Mouse (Mus musculus) thymus, adult 18-20 months (tissue): ENCODE measurements around the gene Epas1.
A peak's percentile ranks its signal among the peaks of the same experiment; 100 is the strongest.

ENCODE experiments used
- DNase-seq, 2 experiments: peaks; one replicate each; pipeline ENCODE4 v3.0.0; 2022; ENCODE audit warnings: mixed read lengths in 2 of 2

The Epas1 gene

DNA sequence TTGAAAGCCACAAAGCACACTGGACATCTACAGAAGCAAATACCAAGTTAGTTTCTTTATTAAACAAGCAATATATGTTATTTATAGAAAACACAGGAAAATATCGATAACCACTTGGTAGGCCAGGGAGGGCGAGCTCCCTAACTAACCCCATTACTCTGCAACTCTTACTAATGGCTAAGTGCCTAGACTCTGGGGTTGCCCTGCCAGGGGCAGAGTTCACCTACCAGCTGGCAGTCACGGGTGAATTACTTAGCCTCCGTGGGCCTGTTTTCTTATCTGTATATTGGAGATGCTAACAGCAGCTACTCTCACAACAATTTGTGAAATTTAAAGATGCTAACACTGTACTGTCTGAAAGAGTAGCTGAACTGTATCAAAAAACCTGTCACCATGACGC is 42.3 kb downstream of the Epas1 start:
- no peak for DNase-seq

DNA sequence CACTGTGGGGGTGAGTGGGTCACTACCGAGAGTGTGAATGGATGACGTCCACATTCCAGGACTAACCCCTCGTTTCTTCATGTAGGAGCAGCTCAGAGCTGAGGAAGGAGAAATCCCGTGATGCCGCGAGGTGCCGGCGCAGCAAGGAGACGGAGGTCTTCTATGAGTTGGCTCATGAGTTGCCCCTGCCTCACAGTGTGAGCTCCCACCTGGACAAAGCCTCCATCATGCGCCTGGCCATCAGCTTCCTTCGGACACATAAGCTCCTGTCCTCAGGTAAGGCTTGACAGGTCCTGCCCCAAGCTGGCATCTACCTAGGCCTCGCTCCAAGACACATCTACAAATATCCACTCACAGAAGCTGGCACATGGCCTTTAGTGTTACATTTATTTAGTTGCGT is 43.5 kb downstream of the Epas1 start:
- no peak for DNase-seq

DNA sequence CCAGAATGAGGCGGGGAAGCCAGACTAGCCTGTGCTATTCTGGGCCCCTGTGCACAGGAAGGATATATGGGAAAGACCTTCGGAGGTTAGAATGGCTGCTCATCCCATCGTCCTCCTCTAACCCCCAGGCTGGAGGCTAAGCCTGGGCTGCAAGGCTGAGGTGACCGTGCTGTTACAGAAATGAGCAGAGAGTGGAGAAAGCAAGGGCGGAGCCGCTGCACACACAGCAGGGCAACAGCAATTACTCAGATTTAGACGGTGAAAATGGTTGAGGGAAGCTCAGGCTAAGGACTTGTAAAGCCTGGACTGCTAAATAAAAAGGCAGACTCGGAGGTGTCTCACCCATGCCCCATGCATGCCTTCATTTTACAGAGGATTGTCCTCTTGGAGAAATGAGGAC is 45.0 kb downstream of the Epas1 start:
- DNase-seq, result no peak

DNA sequence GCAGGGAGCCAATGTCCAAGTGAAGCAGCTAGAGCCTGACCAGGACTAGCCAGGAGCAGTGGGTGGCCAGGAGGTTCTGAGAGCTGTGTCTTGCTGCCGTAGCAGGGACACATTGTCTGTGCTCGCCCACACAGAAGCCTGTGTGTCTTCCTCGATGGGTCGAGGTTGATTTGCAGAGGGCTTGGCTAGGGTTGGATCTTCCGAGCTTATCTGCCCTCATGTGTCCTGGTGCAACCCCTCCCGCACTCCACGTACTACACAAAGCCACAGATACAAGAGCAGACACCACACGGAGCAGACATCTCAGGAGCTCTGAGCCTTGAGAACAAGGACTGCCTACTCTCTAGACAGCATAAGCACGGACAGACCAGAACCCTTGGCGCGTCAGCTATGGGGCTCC is 45.5 kb downstream of the Epas1 start:
- DNase-seq, result no peak

DNA sequence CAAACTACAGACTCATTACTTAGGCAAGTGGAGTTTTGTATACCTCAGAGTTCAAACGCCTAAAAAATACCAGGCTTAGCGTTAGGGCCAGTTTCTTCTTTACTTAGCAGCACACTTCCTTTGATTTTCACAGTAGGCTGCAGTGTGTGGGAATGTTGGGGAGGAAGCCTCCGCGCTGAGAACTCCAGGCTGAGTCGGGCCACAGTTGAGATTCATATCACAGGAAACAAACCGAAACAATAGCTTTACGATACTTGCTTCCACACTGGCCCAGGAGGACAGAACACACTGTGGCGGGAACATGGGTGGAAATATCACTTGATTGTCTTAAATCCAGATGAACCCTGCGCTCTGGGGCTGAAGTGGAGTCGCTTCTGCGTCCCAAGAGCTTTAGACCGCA is 47.0 kb downstream of the Epas1 start:
- DNase-seq, result no peak

DNA sequence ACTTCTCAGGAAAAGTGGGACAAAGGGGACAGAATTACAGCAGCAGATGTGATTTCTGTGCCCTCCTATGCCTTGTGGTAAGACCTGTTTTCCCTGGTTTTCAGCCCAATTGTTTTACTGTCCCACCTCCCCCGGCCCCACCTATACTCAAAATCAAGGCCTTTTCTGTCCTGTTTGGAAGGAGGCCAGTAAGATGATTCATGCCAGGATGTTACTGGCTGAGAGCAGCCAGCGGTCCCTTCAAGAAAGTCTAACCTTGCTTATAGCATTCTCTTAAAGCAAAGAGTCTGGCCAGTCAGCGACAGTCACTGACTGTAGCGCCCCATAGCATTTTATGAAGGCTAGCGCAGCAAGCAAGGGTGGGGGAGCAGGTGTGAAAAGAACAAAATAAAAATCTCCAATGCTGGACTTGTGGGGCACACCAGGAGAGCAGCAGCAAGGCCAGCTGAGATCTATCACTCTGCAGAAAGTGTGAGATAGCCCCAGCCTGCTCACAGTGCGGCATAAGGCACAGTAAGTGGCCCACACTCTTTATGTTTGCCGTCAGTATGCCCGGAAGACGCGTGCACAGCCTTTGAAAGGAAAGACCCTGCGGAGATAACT is 47.8 kb downstream of the Epas1 start:
- peak in 1 of 2 experiments; percentile 35 for DNase-seq

DNA sequence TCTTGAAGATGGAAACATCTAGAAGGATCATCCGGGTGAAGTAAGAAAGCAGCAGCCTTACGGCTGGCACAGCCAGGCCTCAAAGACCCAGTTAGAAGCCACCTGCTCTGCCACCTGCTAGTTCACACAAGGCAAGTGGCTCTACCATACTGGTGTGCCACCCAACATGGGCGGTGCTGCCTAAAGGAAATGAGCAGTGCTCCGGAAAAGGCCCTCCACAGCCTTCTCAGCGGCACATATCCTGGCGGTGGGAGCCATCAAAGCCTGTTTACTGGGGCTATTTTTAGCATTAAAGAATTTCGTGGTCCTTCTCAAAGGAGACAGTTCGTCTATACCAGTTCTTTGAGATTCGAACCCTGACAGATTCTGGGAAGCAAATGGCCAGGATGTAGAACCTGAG is 48.4 kb downstream of the Epas1 start:
- peak; percentile 82 to 92 for DNase-seq

DNA sequence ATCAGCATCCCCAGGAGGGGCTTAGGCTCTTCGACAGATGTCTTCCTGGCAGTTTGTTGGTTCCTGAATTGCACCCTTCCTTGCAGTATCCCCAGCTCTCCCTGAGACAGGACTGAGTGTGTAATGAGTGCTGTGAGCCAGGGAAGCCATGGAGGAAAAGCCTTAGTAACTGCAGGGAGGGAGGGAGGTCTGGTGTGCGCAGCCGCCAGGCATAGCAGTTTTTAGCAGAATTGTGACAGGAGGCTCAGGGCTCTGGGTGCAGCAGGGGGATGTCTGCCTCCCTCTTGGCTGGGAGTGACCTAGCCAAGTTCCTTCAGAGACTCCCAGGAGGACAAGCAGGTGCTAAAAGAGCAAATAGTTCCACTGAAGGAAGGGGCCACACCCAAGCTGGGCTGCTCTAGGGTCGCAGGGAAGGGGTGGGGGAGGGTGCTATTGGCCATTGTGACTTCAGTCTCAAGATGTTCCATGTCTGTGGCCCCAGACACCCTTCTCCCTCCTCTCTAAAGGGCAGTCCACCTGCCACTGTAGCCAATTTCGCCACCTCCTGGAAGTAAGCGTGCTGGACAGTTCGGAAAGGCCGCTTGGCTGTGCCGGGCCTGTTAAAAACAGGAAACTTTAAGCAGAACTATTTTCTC is 49.0 kb downstream of the Epas1 start:
- DNase-seq, result peak; percentile 22 to 40

DNA sequence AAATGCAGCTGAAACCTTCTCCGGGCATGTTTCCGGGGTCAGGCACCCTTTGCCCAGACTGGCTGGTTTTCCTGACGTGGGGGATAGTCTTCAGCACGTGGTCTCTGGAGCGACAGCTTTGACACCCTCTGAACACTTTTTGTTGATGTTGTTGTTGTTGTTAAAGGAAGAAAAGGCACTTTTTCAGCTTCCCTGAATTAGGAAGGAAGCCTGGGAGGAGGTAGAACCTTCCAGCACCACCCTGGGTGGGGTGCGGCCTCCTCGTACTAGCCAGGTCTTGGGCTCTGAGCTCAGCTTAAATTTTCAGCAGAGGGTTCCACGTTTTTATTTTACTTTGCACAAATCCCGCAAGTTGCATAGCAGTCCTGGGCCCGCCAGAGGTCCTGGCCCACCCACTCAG is 49.6 kb downstream of the Epas1 start:
- no peak for DNase-seq

DNA sequence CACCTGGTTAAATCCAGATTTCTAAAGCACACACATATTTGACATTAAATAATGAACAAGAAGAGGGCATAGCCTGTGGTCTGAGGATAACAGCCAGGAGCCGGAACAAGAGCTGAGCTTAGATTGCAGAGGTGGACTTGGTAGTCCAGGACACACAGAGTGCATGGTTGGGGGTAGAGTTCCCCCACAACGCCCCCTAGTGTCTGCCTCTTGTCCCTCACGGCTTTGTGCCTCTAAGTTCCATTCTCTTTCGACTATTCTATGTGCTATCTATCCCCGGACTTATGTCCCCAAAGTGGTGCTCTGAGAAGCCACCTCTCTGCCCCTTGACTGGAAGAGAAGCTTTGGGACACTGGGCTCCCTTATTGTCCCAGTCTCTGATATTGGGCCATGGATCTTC is 50.2 kb downstream of the Epas1 start:
- DNase-seq, result no peak

DNA sequence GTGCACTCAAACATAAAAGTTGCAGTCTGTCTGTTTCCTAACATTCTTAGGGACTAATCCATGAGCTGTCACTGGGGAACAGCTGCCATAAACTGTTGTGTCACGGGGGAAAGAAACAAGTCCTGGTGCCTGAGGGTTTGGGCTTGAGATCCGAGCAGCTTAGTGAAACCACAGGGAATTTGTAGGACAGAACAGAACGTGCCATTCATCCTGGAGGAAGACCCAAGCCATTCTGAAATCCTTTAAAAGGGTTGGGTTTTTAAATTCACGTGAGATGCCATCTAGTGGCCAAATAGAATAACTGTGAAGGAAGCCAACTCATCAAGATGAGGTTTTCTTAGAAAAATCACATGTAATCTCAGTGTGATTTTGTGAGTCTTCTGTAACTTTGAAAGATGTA is 58.5 kb downstream of the Epas1 start:
- no peak for DNase-seq

DNA sequence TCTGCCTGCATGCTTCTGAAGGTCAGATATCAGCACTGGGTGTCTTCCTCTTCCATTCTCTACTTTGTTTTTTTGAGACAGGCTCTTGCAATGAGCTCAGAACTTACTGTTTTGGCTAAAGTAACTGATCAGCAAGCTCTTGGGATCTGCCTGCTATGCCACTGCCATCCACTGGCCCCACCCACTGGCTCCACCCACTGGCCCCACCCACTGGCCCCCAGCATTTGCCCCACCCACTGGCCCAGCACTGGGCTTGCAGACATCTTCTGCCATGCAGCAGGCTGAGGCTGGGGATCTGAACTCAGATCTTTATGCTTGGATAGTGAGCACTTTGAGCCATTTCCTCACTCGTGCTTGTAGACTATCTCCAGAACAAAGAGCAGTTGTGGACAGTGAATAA is 60.8 kb downstream of the Epas1 start:
- no peak for DNase-seq

DNA sequence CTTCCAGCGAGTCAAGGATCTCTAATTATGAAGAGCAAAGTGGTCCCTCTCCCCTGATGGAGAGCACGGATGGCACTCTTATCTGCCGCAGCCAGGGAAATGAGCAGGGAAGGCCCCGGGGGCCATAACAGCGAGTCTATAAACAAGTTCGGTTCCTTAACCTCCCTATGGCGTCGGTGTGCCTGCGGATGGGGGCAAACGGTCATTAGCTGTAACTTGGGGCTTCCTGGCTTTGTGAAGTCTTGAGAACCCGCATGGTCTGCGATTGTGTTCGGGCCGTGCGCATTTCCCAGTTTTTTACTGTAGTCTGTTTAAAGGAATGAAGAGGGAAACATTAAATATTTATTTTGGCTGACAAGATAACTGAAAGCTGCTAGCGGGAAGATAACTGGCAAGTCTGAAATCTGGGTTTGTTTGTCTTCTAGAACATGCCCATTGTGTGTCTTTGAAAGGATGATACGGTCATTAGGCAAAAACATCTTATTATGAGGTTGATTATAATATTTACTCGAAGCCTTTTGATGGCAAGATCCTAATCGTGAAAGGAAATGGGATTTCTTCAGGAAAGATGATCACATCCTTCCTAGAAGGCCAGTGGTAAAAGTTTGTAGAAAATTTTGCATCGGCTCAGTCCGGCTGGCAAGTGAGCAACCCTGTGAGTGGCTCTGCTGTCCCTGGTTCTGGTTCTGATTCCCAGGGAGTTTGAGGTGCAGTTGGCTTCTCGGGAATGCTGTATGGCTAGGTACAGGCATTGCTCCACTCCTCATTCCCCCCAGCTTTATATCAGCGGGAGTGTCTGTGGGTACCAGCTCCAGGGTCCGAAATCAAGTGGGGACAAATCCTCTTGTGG is 61.7 kb downstream of the Epas1 start:
- DNase-seq, result no peak

DNA sequence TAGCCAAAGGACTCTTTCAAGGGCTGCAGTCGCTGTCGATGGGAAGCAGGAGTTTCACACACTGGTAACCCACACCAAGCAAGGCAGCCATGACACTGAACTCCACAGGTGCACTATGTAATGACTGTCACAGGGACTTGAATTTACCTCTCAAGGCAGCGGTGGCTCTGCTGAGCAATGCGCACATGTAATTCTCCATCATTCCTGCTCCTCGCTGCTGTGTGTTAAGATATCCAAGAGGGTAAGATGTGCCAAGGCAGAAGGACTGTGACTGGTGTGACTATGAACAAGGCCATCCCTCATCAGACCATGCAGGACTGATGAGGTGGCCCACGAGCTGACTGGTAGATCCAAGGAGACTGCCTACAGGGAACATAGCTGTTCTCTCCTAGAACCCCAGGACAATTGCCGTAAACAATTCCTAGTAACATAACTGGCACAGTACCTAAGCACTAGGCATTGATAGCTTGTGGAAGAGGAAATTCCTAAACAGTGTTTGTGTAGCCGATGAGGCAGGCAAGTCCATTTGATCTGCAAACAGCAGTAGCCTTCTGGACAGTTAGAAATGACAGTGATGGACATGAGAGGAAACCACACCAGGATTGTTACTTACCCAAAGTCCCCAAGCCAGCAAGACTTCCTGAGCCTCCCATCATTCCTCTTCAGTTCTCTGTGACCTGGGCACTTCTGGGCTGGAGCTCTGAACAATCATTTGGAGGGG is 68.7 kb downstream of the Epas1 start:
- DNase-seq, result no peak

DNA sequence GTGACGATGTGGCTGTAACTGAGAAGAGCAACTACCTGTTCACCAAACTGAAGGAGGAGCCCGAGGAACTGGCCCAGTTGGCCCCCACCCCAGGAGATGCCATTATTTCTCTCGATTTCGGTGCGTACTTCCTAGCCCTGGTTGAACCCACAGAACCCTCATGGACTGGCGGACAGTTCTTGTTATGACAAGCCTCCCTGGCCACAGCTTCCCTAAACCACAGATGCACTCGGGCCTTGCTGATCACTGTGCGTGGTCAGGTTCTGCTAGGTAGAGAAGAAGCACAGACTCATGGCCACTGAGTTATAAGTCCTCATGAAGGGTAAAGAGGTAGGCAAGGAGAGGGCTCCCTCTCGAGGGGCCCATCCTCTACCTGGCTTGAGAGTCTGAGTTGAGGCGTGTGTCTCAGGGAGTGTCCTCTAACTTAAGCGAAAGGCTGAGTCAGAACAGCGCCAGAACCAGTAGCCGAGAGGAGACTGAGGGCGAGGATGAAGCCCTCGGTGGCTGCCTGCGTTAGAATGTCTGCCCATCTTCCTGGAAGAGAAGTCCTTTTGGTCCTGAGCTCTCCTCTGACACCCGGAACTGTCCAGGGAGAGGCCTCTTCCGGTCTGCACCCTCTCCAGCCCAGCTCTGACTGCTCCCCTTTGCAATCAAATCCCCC is 71.1 kb downstream of the Epas1 start:
- no peak for DNase-seq

DNA sequence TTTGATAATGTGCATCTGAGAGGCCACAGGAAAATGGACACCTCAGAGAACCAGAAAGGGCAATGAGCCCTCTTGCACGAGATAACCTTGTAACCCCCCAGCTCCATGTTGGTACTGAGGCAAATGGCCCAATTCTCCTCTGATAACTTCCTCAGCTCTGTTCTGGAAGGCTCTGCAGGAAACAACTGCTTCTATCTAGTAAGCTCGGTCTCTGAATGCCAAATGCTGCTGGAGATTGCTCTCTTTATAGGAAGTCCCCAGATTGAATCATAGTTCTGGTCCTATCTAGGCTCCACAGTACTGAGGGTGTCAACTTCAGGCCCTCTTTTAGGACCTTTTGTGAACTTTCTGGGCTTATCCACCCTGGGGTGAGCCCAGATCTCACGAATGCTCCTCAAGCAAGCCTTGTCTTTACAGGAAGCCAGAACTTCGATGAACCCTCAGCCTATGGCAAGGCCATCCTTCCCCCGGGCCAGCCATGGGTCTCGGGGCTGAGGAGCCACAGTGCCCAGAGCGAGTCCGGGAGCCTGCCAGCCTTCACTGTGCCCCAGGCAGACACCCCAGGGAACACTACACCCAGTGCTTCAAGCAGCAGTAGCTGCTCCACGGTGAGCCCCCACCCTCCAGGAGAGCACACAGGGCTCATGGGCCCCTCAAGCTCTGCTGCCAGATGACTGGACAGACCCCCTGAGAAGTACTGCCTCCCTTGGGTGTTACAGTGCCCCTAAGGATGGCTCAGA is 71.8 kb downstream of the Epas1 start:
- no peak for DNase-seq

DNA sequence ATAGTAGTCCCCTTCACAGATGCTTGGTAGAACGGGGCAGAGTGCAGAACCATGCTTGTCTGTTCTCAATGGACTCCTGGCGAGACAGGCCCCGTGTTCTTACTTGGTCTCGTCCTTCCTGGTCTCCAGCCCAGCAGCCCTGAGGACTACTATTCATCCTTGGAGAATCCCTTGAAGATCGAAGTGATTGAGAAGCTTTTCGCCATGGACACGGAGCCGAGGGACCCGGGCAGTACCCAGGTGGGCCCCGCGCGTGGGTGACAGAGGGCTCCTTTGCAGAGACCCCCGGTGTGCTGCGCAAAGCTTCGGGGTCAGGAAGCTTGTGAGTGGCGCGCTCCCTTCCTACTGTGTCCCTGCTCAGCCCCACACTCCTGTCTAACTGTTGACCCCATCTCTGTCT is 72.9 kb downstream of the Epas1 start:
- DNase-seq, result no peak

DNA sequence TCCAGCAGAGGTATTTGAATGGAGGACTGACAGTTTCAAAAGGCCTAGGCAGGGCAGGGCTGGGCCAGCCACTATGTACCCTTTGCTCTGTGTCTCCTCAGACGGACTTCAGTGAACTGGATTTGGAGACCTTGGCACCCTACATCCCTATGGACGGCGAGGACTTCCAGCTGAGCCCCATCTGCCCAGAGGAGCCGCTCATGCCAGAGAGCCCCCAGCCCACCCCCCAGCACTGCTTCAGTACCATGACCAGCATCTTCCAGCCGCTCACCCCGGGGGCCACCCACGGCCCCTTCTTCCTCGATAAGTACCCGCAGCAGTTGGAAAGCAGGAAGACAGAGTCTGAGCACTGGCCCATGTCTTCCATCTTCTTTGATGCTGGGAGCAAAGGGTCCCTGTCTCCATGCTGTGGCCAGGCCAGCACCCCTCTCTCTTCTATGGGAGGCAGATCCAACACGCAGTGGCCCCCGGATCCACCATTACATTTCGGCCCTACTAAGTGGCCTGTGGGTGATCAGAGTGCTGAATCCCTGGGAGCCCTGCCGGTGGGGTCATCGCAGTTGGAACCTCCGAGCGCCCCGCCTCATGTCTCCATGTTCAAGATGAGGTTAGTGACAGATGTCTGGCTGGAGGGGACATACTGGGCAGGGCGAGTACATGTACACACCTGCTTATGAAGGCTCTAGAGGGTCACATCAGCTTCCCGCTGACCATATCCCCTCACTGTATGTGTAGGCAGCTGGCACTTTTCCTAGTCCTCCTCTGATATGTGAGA is 74.1 kb downstream of the Epas1 start:
- no peak for DNase-seq

DNA sequence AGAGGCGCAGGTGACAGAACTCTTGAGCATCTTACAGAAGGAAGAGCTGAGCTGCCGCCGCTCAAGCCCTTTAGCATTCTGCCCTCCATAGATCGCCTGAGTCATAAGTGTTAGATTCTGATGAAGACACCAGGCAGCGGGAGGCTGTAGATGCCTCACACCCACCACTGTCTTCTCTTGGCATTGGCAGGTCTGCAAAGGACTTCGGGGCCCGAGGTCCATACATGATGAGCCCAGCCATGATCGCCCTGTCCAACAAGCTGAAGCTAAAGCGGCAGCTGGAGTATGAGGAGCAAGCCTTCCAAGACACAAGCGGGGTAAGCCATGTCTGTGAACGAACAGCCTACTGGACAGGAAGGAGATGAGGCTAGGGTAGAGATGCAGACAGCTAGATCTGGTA is 75.0 kb downstream of the Epas1 start:
- no peak for DNase-seq

DNA sequence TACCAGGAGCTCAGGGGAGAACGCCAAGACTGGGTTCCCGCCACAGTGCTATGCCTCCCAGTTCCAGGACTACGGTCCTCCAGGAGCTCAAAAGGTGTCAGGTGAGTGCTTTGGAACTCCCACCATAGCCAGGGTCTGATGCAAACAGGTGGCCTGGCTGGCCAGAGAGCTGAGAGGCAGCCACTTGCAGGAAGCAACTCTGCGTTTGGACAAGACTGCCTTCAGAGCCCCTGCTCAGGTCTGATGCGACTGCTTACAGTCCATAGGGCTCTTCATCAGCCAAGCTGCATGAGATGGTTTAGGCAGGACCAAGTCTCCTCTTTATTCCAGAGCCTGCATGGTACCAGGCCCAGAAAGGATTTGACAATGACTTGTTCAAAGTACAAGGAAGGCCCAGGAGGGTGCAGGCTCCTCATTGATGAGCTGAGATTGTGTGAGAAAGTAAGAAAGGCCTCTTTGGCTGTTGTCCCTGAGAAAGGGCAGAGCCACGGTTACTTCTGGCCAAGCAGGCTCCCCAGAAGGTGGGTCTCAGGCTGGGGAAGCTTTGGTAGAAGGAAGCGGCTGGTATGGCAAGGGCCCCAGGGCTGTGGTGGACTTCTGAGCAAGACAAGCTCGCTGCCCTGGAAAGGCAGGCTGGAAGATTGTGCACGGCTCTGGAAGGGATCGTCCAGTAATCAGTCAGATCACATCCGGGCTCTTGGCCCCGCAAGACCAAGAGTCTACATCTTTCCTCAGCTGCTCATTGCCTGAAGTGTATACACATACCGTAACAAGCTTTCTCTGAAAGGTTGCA is 76.1 kb downstream of the Epas1 start:
- DNase-seq, result no peak

DNA sequence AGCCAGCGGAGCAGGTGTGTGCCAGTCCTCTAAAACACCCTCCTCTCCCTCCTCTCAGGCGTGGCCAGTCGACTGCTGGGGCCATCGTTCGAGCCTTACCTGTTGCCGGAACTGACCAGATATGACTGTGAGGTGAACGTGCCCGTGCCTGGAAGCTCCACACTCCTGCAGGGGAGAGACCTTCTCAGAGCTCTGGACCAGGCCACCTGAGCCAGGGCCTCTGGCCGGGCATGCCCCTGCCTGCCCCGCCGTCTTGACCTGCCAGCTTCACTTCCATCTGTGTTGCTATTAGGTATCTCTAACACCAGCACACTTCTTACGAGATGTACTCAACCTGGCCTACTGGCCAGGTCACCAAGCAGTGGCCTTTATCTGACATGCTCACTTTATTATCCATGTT is 77.4 kb downstream of the Epas1 start:
- DNase-seq, result no peak
